Mouse (Mus musculus): ENCODE measurements around the gene Elk1. TPM values are rescaled to one million over a fixed set of nuclear protein-coding genes. Genes with fewer than 3 reads are reported as not detected.

The Elk1 gene
- 10.9 TPM for polyA plus RNA-seq (2017; shearing (Covaris generic))

GRCm38 (mm10) chrX:20950191-20950880 is at the start of gene Elk1:
Gene Elk1 (minus strand): TSS chrX:20950608.

DNA sequence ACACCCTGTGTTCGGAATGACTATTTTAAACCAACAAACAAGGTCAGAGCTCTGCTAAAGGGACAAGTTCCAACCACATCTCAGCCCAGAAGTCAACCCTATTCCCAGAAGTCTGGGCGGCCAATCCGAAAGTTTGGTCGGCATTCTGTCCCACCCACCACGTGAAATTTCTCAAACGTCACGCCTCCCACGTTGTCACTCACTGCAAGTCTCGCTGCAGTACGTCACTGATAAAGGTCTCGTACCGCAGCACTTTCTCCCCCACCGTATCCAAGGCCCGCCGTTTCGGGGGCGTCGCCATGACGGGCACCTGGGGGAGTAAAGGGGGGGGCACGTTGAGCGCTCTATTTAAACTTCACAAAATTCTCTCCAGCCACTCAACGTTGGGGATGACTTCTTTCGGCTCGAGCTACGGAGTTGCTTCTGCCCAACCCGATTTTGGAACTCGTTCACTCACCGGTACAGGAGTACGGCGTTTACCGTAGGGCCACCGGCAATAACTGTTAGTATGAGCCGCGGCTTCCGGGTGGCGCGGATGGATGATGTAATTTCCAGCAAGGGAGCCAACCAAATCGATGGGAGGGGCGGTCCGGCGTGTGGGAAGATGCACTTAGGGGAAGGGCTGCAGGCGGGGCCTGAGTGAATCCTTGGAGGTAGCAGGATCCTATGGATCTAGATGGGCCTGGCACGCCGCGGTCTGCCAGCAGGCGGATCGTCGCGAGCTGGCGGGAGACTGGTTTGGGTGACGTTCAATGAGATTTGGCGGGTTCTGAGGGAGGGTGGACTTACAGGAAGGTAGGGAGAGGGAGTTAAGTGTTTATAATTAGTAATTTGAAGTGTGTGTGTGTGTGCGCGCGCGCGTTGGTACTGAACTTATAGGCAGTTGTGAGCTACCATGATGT is 11.3 kb upstream of the Elk1 start, which contains the start of gene Uxt:
Gene Uxt (minus strand): TSS at position 541 of the 902 bp plus-strand sequence.

DNA sequence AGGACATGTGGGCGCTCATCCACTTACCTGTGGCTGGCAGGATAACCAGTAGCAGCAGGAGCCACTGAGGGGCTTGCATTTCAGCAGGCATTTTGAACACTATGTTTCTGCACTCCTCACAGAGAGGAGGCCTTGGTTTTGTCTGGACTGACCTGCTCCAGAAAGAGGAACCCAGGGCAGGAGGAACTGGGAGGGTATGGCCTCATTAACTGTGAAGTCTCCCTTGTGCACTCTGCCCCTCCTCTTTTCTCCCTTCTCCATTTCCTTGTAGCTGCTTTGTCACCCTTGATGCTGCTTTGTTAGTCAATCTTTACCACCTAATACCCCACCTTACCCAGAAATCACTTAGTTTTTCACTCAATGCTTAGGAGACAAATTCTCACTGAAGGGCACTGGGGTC is 19.0 kb downstream of the Elk1 start, which contains the start of gene Cfp:
Gene Cfp (minus strand): TSS at position 192 of the 400 bp plus-strand sequence.

GRCm38 (mm10) chrX:20920844-20921364 is 29.5 kb downstream of the Elk1 start, which contains the start of gene Syn1:
Gene Syn1 (minus strand): TSS chrX:20921004.

Other genes with a start within 250 kb of the Elk1 start
- gene Usp11, start 246.7 kb downstream of the Elk1 start, polyA plus RNA-seq (2017; shearing (Covaris generic)): 23.5 TPM
- 185 TPM for gene Araf, start 152.8 kb downstream of the Elk1 start, polyA plus RNA-seq (2017; shearing (Covaris generic))
- gene Timp1, start 80.4 kb downstream of the Elk1 start, polyA plus RNA-seq (2017; shearing (Covaris generic)): not detected
- gene Syn1, start 29.6 kb downstream of the Elk1 start, polyA plus RNA-seq (2017; shearing (Covaris generic)): 0.13 TPM
- gene Cfp, start 19.1 kb downstream of the Elk1 start, polyA plus RNA-seq (2017; shearing (Covaris generic)): 7.6 TPM
- gene Uxt, start 11.4 kb upstream of the Elk1 start, polyA plus RNA-seq (2017; shearing (Covaris generic)): 44.5 TPM
- 16.6 TPM for gene Zfp182, start 111.7 kb upstream of the Elk1 start, polyA plus RNA-seq (2017; shearing (Covaris generic))
- not detected for gene Spaca5, start 117.8 kb upstream of the Elk1 start, polyA plus RNA-seq (2017; shearing (Covaris generic))
- gene Zfp300, start 138.9 kb upstream of the Elk1 start, polyA plus RNA-seq (2017; shearing (Covaris generic)): 1.9 TPM
- gene Ssxa1, start 165.2 kb upstream of the Elk1 start, polyA plus RNA-seq (2017; shearing (Covaris generic)): not detected
- not detected for gene Gm21876, start 225.0 kb upstream of the Elk1 start, polyA plus RNA-seq (2017; shearing (Covaris generic))